Mouse (Mus musculus) ES-Bruce4 (cell line): ENCODE measurements around the gene Slit3.

Experiments
- EP300 ChIP-seq: IDR thresholded peaks from 2 replicates; pipeline ENCODE4 v1.6.1; 2011; ENCODE audit warnings: low read depth, low read length; ENCODE audit not compliant: insufficient read depth
- POLR2A ChIP-seq: IDR thresholded peaks from one replicate; pipeline ENCODE4 v1.8.1; 2011; ENCODE audit warnings: low read length; ENCODE audit not compliant: insufficient read depth

DNA sequence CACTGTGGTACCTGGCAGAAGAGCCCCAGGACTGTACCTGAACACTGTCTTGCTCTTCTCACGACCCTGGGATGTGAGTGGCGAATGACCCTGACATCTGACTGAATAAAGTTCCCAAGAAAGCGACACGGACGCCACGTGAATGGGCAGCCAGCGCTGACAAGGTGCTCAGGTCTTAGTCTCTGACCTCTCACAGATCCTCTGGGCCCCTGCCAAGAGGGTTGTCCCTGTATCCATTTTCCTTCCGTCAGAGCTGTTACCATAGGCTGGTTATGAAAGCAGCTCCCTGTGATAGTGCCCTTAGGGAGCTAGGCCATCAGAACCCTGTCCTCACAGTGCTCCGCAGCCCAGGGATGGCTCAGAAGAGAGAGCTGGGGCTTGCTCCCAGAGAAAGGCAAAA, 149.4 kb downstream of the Slit3 start:
- no peak for TF ChIP-seq EP300
- no peak for TF ChIP-seq POLR2A
